Comparison of ENCODE assay signal across 1 mouse cellular context in the genomic region with DNA sequence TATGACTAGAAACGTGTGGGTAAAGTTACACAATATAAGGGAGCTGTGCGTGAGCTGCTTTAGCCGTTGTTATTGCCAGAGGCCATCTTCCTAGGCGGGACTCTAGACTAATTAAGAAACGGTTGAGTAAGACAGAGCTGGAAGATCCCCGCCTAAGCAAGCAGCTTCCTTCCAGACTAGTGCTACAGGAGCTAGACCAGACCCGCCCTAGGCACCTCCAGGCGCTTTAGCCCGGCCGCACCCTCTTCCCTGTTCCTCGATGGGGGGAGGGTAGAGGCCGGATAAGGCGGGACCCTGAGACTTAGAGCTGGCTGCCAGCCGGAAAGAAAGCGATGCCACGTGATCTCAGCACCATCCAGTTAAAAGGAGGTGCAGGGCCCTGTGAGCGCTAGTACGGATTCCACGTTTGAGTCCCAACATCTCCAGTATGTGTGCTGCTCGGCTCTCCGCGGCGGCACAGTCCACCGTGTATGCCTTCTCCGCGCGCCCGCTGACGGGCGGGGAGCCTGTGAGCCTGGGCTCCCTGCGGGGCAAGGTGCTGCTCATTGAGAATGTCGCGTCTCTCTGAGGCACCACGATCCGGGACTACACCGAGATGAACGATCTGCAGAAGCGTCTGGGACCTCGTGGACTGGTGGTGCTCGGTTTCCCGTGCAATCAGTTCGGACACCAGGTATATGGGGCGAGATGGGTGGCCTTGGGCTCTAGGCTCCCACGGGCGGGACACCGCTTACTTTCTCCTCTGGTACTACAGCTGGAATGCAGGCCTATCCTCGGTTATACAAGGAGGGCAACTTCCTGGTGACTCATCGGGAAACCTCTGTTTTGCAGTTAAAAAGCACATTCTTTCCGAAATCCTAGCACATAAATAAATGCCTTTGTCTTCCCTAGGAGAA.
TF ChIP-seq lines count a peak whose summit lies in the region.

A gene (plus strand): TSS at position 18 of the 896 bp plus-strand sequence.

TF ChIP-seq in MEL, 35 proteins besides CTCF, POLR2A, EP300 and RAD21 (continued from another document):
- TF ChIP-seq MXI1 (IDR thresholded peaks at IDR 0.05; ENCODE audit: low read depth, low read length), result peak; percentile 93
- TF ChIP-seq CHD1 (IDR thresholded peaks at IDR 0.05; ENCODE audit: low read depth, low read length), result peak; percentile 83
- peak; percentile 99 for TF ChIP-seq TBP (IDR thresholded peaks at IDR 0.05; ENCODE audit: low read depth, low read length)
- TF ChIP-seq MYC (IDR thresholded peaks at IDR 0.05; ENCODE audit: low read depth, low read length), result peak; percentile 91
- TF ChIP-seq ZNF384 (IDR thresholded peaks at IDR 0.05; ENCODE audit: low read depth, low read length), result 0 out of 2 replicates have a peak, but pooled peaks have one; percentile 16
- peak; percentile 100 for TF ChIP-seq NELFE (IDR thresholded peaks at IDR 0.05; ENCODE audit: low read depth, low read length)
- no peak for TF ChIP-seq ZKSCAN1 (IDR thresholded peaks at IDR 0.05; ENCODE audit: low read depth, low read length)
- TF ChIP-seq CHD2 (IDR thresholded peaks at IDR 0.05; ENCODE audit: low read length), result peak; percentile 84
- peak; percentile 83; the same call in 1 of the 2 replicates for TF ChIP-seq MEF2A (IDR thresholded peaks at IDR 0.05; ENCODE audit: extremely low read depth, insufficient replicate concordance, low read depth, low read length, poor library complexity, severe bottlenecking)
- TF ChIP-seq UBTF (IDR thresholded peaks at IDR 0.05; ENCODE audit: borderline replicate concordance, insufficient read depth, low read depth, low read length), result 0 out of 2 replicates have a peak, but pooled peaks have one; percentile 33
- TF ChIP-seq RCOR1 (IDR thresholded peaks at IDR 0.05; ENCODE audit: low read depth, low read length), result peak; percentile 74; the same call in 1 of the 2 replicates
- peak; percentile 98 for TF ChIP-seq POLR2AphosphoS5 (IDR thresholded peaks at IDR 0.05; ENCODE audit: borderline replicate concordance, low read depth, low read length)
- no peak; the same call in 1 of the 2 replicates for TF ChIP-seq MAFK (IDR thresholded peaks at IDR 0.05; ENCODE audit: borderline replicate concordance, low read depth, low read length)
- peak; percentile 91 for TF ChIP-seq ETS1 (IDR thresholded peaks at IDR 0.05; ENCODE audit: low read depth, low read length)
- peak; percentile 91 for TF ChIP-seq ELF1 (IDR thresholded peaks at IDR 0.05; ENCODE audit: low read depth, low read length)
